Mouse (Mus musculus): ENCODE results near the gene C2cd4c. TPM values are rescaled to one million over a fixed set of nuclear protein-coding genes. Genes with fewer than 3 reads are reported as not detected.

The C2cd4c gene
- total RNA-seq, 2 experiments from 2014 or later = 14.2 to 15.1 TPM

- intact Hi-C loops (cut with DNase I) = no loop called here
- DNase-seq (ENCODE audit: low spot score in 2 of 2) = no peak
Observed at GRCm38 (mm10) chr10:79616376-79616775, 2.6 kb upstream of the C2cd4c start.

GRCm38 (mm10) chr10:79615860-79616259 lies 2.0 kb upstream of the C2cd4c start:
- peak in 1 of 2 experiments; percentile 46 for DNase-seq (ENCODE audit: low spot score in 2 of 2)
- intact Hi-C loops (cut with DNase I) = no loop called here

- intact Hi-C loops (cut with DNase I) = no loop called here
- no peak for DNase-seq (ENCODE audit: low spot score in 2 of 2)
Observed at GRCm38 (mm10) chr10:79614305-79614643, 449 bp upstream of the C2cd4c start.

GRCm38 (mm10) chr10:79612192-79613135 lies 1.4 kb downstream of the C2cd4c start:
- DNase-seq (ENCODE audit: low spot score in 2 of 2) = peak in 1 of 2 experiments; percentile 14
- intact Hi-C loops (cut with DNase I) = no loop called here

GRCm38 (mm10) chr10:79611296-79611695 lies 2.5 kb downstream of the C2cd4c start:
- DNase-seq (ENCODE audit: low spot score in 2 of 2) = no peak
- intact Hi-C loops (cut with DNase I) = no loop called here

GRCm38 (mm10) chr10:79609276-79609675 lies 4.5 kb downstream of the C2cd4c start:
- intact Hi-C loops (cut with DNase I) = no loop called here
- DNase-seq (ENCODE audit: low spot score in 2 of 2) = no peak

- DNase-seq (ENCODE audit: low spot score in 2 of 2) = no peak
- intact Hi-C loops (cut with DNase I) = no loop called here
Observed at GRCm38 (mm10) chr10:79607892-79608291, 5.9 kb downstream of the C2cd4c start.

- DNase-seq (ENCODE audit: low spot score in 2 of 2) = no peak
- intact Hi-C loops (cut with DNase I) = no loop called here
Observed at GRCm38 (mm10) chr10:79606537-79606936, 7.3 kb downstream of the C2cd4c start.

- intact Hi-C loops (cut with DNase I) = no loop called here
Observed at GRCm38 (mm10) chr10:79597936-79598230, 15.9 kb downstream of the C2cd4c start.

GRCm38 (mm10) chr10:79597051-79597935 lies 16.5 kb downstream of the C2cd4c start:
- peak; percentile 79 to 91 for DNase-seq (ENCODE audit: low spot score in 2 of 2)
- intact Hi-C loops (cut with DNase I) = no loop called here

More at GRCm38 (mm10) chr10:79597936-79598230, 15.9 kb downstream of the C2cd4c start:
- DNase-seq (ENCODE audit: low spot score in 2 of 2) = no peak

GRCm38 (mm10) chr10:79595590-79595929 lies 18.3 kb downstream of the C2cd4c start:
- no peak for DNase-seq (ENCODE audit: low spot score in 2 of 2)
- intact Hi-C loops (cut with DNase I) = loop anchor here (1.0 to 2.0 kb wide), 2 partner anchors 54 to 73 kb away; partner anchors contain the start of gene Tpgs1

GRCm38 (mm10) chr10:79594872-79595589 lies 18.8 kb downstream of the C2cd4c start:
- peak; percentile 78 to 81 for DNase-seq (ENCODE audit: low spot score in 2 of 2)
- intact Hi-C loops (cut with DNase I) = loop anchor here (1.0 to 2.0 kb wide), 2 partner anchors 54 to 74 kb away; partner anchors contain the start of gene Tpgs1

GRCm38 (mm10) chr10:79594111-79594510 lies 19.7 kb downstream of the C2cd4c start:
- intact Hi-C loops (cut with DNase I) = loop anchor here (2.0 kb wide), 1 partner anchor 75 kb away; the partner anchor contains the start of gene Tpgs1
- DNase-seq (ENCODE audit: low spot score in 2 of 2) = no peak

GRCm38 (mm10) chr10:79590702-79591101 lies 23.1 kb downstream of the C2cd4c start:
- DNase-seq (ENCODE audit: low spot score in 2 of 2) = no peak
- intact Hi-C loops (cut with DNase I) = no loop called here

- DNase-seq (ENCODE audit: low spot score in 2 of 2) = no peak
- intact Hi-C loops (cut with DNase I) = no loop called here
Observed at GRCm38 (mm10) chr10:79587752-79588126, 26.1 kb downstream of the C2cd4c start.

GRCm38 (mm10) chr10:79587061-79587751 lies 26.6 kb downstream of the C2cd4c start, which contains the start of gene Theg:
Gene Theg, minus strand, starts transcription at chr10:79587331.
- no peak for DNase-seq (ENCODE audit: low spot score in 2 of 2)
- intact Hi-C loops (cut with DNase I) = no loop called here

- DNase-seq (ENCODE audit: low spot score in 2 of 2) = no peak
- intact Hi-C loops (cut with DNase I) = no loop called here
Observed at GRCm38 (mm10) chr10:79586243-79586642, 27.6 kb downstream of the C2cd4c start.

- DNase-seq (ENCODE audit: low spot score in 2 of 2) = no peak
- intact Hi-C loops (cut with DNase I) = no loop called here
Observed at GRCm38 (mm10) chr10:79585723-79586122, 28.1 kb downstream of the C2cd4c start.

GRCm38 (mm10) chr10:79585136-79585535 lies 28.7 kb downstream of the C2cd4c start:
- DNase-seq (ENCODE audit: low spot score in 2 of 2) = no peak
- intact Hi-C loops (cut with DNase I) = no loop called here

Data from left cerebral cortex, postnatal 14 days (tissue).